Comparison of ENCODE assay signal across 8 mouse cellular contexts in the genomic region with DNA sequence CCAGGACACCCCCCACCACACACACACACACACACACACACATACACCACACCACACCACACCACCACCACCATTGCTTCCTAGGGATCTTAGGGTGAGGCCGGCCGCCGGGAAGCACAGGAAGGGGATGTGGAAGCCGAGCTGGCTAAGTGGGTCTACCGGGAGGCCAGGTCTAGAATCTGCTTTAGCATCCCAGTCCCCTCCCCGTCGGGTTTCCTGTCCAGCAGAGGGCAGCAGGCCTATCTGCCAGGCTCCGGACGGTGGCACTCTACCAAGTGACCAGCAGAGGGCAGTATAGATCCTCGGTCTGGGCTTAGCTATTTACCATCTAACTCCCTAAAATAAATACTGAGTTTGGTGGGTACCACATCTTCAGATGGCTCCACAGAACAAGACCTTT.
A peak's percentile ranks its signal among the peaks of the same experiment; 100 is the strongest.
DNase-seq lines count a peak whose midpoint lies in the region; ATAC-seq and TF ChIP-seq lines count a peak whose summit lies in the region.

No protein-coding gene starts in this region.

- no peak overlapping the region for H3K27ac ChIP-seq in embryonic facial prominence, embryonic 12.5 days
- H3K27ac ChIP-seq in heart, adult 2 months: no peak overlapping the region
- no peak overlapping the region for H3K27ac ChIP-seq in limb, embryonic 12.5 days
- peak overlapping the region; percentile 97 for H3K27ac ChIP-seq in midbrain, embryonic 16.5 days (ENCODE audit: low read length)
- no peak overlapping the region for H3K27ac ChIP-seq in spleen, adult 2 months (ENCODE audit: insufficient read depth, low read length)

- H3K79me2 ChIP-seq in heart, adult 2 months (replicated peaks; ENCODE audit: control insufficient read depth, insufficient read depth, low read length): no peaks in the 10 kb centered on the region

- peak overlapping the region; percentile 69 for H3K4me3 ChIP-seq in embryonic facial prominence, embryonic 12.5 days
- no peak overlapping the region for H3K4me3 ChIP-seq in heart, adult 2 months
- H3K4me3 ChIP-seq in limb, embryonic 12.5 days (replicated peaks): peak overlapping the region; percentile 72
- H3K4me3 ChIP-seq in midbrain, embryonic 16.5 days (ENCODE audit: low read depth, low read length): peak overlapping the region; percentile 89
- no peak overlapping the region for H3K4me3 ChIP-seq in spleen, adult 2 months (ENCODE audit: extremely low read depth, insufficient read depth, insufficient read length)

- H3K4me1 ChIP-seq in embryonic facial prominence, embryonic 12.5 days: peaks cover 22% of the 10 kb centered on the region
- 0 out of 2 replicates have a peak, but pooled peaks cover 2% of the 10 kb centered on the region for H3K4me1 ChIP-seq in heart, adult 2 months (ENCODE audit: control insufficient read depth, insufficient read depth, low read length)
- peaks cover 42% of the 10 kb centered on the region for H3K4me1 ChIP-seq in limb, embryonic 12.5 days (replicated peaks)
- H3K4me1 ChIP-seq in midbrain, embryonic 16.5 days (ENCODE audit: control insufficient read depth, insufficient read depth, low read length): peaks cover 23% of the 10 kb centered on the region
- peaks cover 5% of the 10 kb centered on the region; the same call in 1 of the 2 replicates for H3K4me1 ChIP-seq in spleen, adult 2 months (ENCODE audit: control insufficient read depth, insufficient read depth, insufficient read length)

- TF ChIP-seq EP300 in heart, adult 2 months (IDR thresholded peaks at IDR 0.05; ENCODE audit: insufficient read depth, low read depth, low read length): 0 out of 2 replicates have a peak, but pooled peaks have one; percentile 39

- WGBS in embryonic facial prominence, embryonic 12.5 days: 1% methylated on average over 10 of the region's 10 CpGs
- WGBS in heart, adult 2 months: 2% methylated on average over 10 of the region's 10 CpGs
- WGBS in limb, embryonic 12.5 days: under 1% methylated on average over 10 of the region's 10 CpGs
- WGBS in midbrain, embryonic 16.5 days: 0% methylated on average over 10 of the region's 10 CpGs
- 0% methylated on average over 10 of the region's 10 CpGs for WGBS in spleen, adult 2 months

- no peak overlapping the region for H3K9ac ChIP-seq in embryonic facial prominence, embryonic 12.5 days
- no peak overlapping the region for H3K9ac ChIP-seq in heart, adult 2 months (ENCODE audit: low read depth, low read length)
- H3K9ac ChIP-seq in limb, embryonic 12.5 days (replicated peaks): 0 out of 2 replicates have a peak overlapping the region, but pooled peaks have one; percentile 79
- peak overlapping the region; percentile 99 for H3K9ac ChIP-seq in midbrain, embryonic 16.5 days (ENCODE audit: low read depth, low read length)

- peak overlapping the region; percentile 99 for H3K4me2 ChIP-seq in embryonic facial prominence, embryonic 12.5 days (replicated peaks)
- H3K4me2 ChIP-seq in limb, embryonic 12.5 days: peak overlapping the region; percentile 99
- H3K4me2 ChIP-seq in midbrain, embryonic 16.5 days (ENCODE audit: low read length): peak overlapping the region; percentile 91

- TF ChIP-seq CTCF in heart, adult 2 months (IDR thresholded peaks at IDR 0.05): peak; percentile 97; the same call in 1 of the 2 replicates
- TF ChIP-seq CTCF in spleen, adult 2 months (IDR thresholded peaks at IDR 0.05; ENCODE audit: extremely low read depth, insufficient read depth, insufficient read length, insufficient replicate concordance): peak; percentile 93

- ATAC-seq in embryonic facial prominence, embryonic 12.5 days (ENCODE audit: insufficient number of reproducible peaks, insufficient read depth, low FRiP score, low TSS enrichment): peak; percentile 38
- peak; percentile 53 for ATAC-seq in limb, embryonic 12.5 days (ENCODE audit: insufficient number of reproducible peaks, insufficient read depth, low FRiP score, low TSS enrichment, low read depth)
- peak; percentile 65 for ATAC-seq in midbrain, embryonic 16.5 days

- H3K36me3 ChIP-seq in embryonic facial prominence, embryonic 12.5 days: no peaks in the 10 kb centered on the region
- no peaks in the 10 kb centered on the region for H3K36me3 ChIP-seq in heart, adult 2 months (ENCODE audit: control insufficient read depth, insufficient read depth, low read length)
- H3K36me3 ChIP-seq in limb, embryonic 12.5 days: no peaks in the 10 kb centered on the region
- no peaks in the 10 kb centered on the region for H3K36me3 ChIP-seq in midbrain, embryonic 16.5 days (ENCODE audit: control insufficient read depth, insufficient read depth, low read length)
- H3K36me3 ChIP-seq in spleen, adult 2 months (ENCODE audit: control insufficient read depth, insufficient read depth, low read length): no peaks in the 10 kb centered on the region

- intact Hi-C loops in heart, adult 2 months (cut with DNase I): loop anchor here (1.0 to 10.0 kb wide), 4 partner anchors 162 to 424 kb away; a partner anchor contains a TSS

- no peaks in the 10 kb centered on the region for H3K9me3 ChIP-seq in embryonic facial prominence, embryonic 12.5 days
- H3K9me3 ChIP-seq in limb, embryonic 12.5 days: no peaks in the 10 kb centered on the region
- H3K9me3 ChIP-seq in midbrain, embryonic 16.5 days (replicated peaks; ENCODE audit: control insufficient read depth, low read length, poor library complexity, severe bottlenecking): no peaks in the 10 kb centered on the region

- peak; percentile 56 for DNase-seq in 3T3-L1 (ENCODE audit: low read depth, low spot score)
- DNase-seq in adrenal gland, postnatal 36 days: peak; percentile 89 to 90
- DNase-seq in heart, adult 2 months: peak; percentile 81 to 86
- peak; percentile 65 to 86 for DNase-seq in kidney, adult 8-10 months
- peak; percentile 25 to 60 for DNase-seq in spleen, adult 2 months (ENCODE audit: low read depth in 1 of 2, low spot score in 2 of 2)

- TF ChIP-seq POLR2A in heart, adult 2 months (IDR thresholded peaks at IDR 0.05; ENCODE audit: insufficient read depth, low read depth, low read length): no peak
- TF ChIP-seq POLR2A in spleen, adult 2 months (IDR thresholded peaks at IDR 0.05; ENCODE audit: low read depth, low read length): no peak

- H3K27me3 ChIP-seq in embryonic facial prominence, embryonic 12.5 days: peaks cover 64% of the 10 kb centered on the region
- peaks cover 6% of the 10 kb centered on the region; the same call in 1 of the 2 replicates for H3K27me3 ChIP-seq in heart, adult 2 months (ENCODE audit: control insufficient read depth, insufficient read depth, low read length)
- peaks cover 92% of the 10 kb centered on the region for H3K27me3 ChIP-seq in limb, embryonic 12.5 days
- peaks cover 3% of the 10 kb centered on the region; the same call in 1 of the 2 replicates for H3K27me3 ChIP-seq in midbrain, embryonic 16.5 days (ENCODE audit: control insufficient read depth, insufficient read depth, low read depth, low read length)
- H3K27me3 ChIP-seq in spleen, adult 2 months (ENCODE audit: control insufficient read depth, insufficient read depth, low read length): peaks cover 9% of the 10 kb centered on the region

Comparison
In these comparisons a context has a peak if more than half of its experiments do, and no peak if none do; other contexts are left out.
1. H3K4me3 ChIP-seq: peak in embryonic facial prominence, embryonic 12.5 days (single experiment), limb, embryonic 12.5 days (single experiment) and midbrain, embryonic 16.5 days (single experiment); none in heart, adult 2 months (single experiment) and spleen, adult 2 months (single experiment).
2. H3K9ac ChIP-seq: peak in limb, embryonic 12.5 days (single experiment) and midbrain, embryonic 16.5 days (single experiment); none in embryonic facial prominence, embryonic 12.5 days (single experiment) and heart, adult 2 months (single experiment).
3. Peak in every context shown above with its lines, with median percentiles within 50 percentile points of each other: DNase-seq, ATAC-seq and H3K4me2 ChIP-seq.